Mouse (Mus musculus) B cell, adult 67 days (primary cell): ENCODE data around the gene Slfn9. TPM values are rescaled to one million over a fixed set of nuclear protein-coding genes. Genes with fewer than 3 reads are reported as not detected.

Experiments
- total RNA-seq, 2 experiments: library from RNA; stranded (reverse); gene quantifications; 4 replicates each; pipeline ENCODE4 v1.2.4; 2023

Gene Slfn9
- 10 to 100 TPM; 18.8 to 32.2 TPM for total RNA-seq

GRCm38 (mm10) chr11:82991469-82992166 lies at the start of gene Slfn9:
Gene Slfn9, minus strand, starts transcription at chr11:82991830.

GRCm38 (mm10) chr11:83020621-83021020 lies 29.0 kb upstream of the Slfn9 start, which contains the start of gene Slfn8:
Gene Slfn8, minus strand, starts transcription at chr11:83020810.

GRCm38 (mm10) chr11:82950736-82951481 lies 40.7 kb downstream of the Slfn9 start, which contains the start of gene Slfn5:
Gene Slfn5, plus strand, starts transcription at chr11:82951349.

Other genes starting within 250 kb of the Slfn9 start
- gene Cct6b, start 227.5 kb downstream of the Slfn9 start, total RNA-seq, result under 1 TPM; 0.30 to 0.78 TPM
- gene Zfp830, start 227.5 kb downstream of the Slfn9 start, total RNA-seq, result 10 to 100 TPM; 37.0 to 44.1 TPM
- gene Lig3, start 210.7 kb downstream of the Slfn9 start, total RNA-seq, result 10 to 100 TPM; 29.8 to 35.5 TPM
- gene Rffl, start 120.6 kb downstream of the Slfn9 start, total RNA-seq, result 10 to 100 TPM; 24.2 to 24.5 TPM
- gene Rad51d, start 101.2 kb downstream of the Slfn9 start, total RNA-seq, result 10 to 100 TPM; 26.0 to 28.6 TPM
- gene Fndc8, start 99.7 kb downstream of the Slfn9 start, total RNA-seq, result not detected
- 10 to 100 TPM; 64.0 to 79.8 TPM for gene Nle1, start 83.4 kb downstream of the Slfn9 start, total RNA-seq
- not detected for gene Unc45b, start 81.3 kb downstream of the Slfn9 start, total RNA-seq
- 10 to 100 TPM; 15.7 to 28.6 TPM for gene Slfn5, start 40.5 kb downstream of the Slfn9 start, total RNA-seq
- gene Slfn8, start 29.0 kb upstream of the Slfn9 start, total RNA-seq, result 10 to 100 TPM; 42.6 to 59.3 TPM
- gene Slfn2, start 73.3 kb upstream of the Slfn9 start, total RNA-seq, result 100 to 1,000 TPM; 130 to 144 TPM
- gene Slfn1, start 125.0 kb upstream of the Slfn9 start, total RNA-seq, result 1 to 10 TPM in 1 of 2 experiments, under 1 TPM in 1; 0.98 to 1.1 TPM
- gene Slfn4, start 183.4 kb upstream of the Slfn9 start, total RNA-seq, result under 1 TPM; 0.30 to 0.52 TPM
- gene Slfn3, start 199.5 kb upstream of the Slfn9 start, total RNA-seq, result 1 to 10 TPM; 1.2 to 4.8 TPM